Mouse (Mus musculus) midbrain, postnatal 0 days (tissue): Measurements from ENCODE around the gene Exoc4. TPM values are rescaled to one million over a fixed set of nuclear protein-coding genes. Genes with fewer than 3 reads are reported as not detected.

ENCODE experiments used
- ATAC-seq: fragments of 200-750 bp; cut with Nextera tagmentation; 2 replicates; pipeline ENCODE4 v1.8.0; 2017; ENCODE audit warnings: moderate number of reproducible peaks, mild to moderate bottlenecking, moderate TSS enrichment, moderate library complexity; ENCODE audit not compliant: low FRiP score
- DNase-seq: peaks from one replicate; pipeline ENCODE4 v3.0.0-alpha.2; 2015; ENCODE audit warnings: low spot score
- H3K27ac ChIP-seq: fragments of 300-500 bp; sonication (generic); 2 replicates; pipeline ENCODE4 v1.5.1; 2014; ENCODE audit warnings: low read depth, mild to moderate bottlenecking, low read length, mixed read lengths
- H3K27me3 ChIP-seq: fragments of 300-500 bp; sonication (generic); 2 replicates; pipeline ENCODE4 v1.6.1; 2014; ENCODE audit warnings: low read length, control low read depth, mixed read lengths; ENCODE audit not compliant: insufficient read depth
- H3K36me3 ChIP-seq: fragments of 300-500 bp; sonication (generic); 2 replicates; pipeline ENCODE4 v1.6.1; 2014; ENCODE audit warnings: low read length, control low read depth, mixed read lengths; ENCODE audit not compliant: insufficient read depth
- H3K4me1 ChIP-seq: fragments of 300-500 bp; sonication (generic); 2 replicates; pipeline ENCODE4 v1.6.1; 2014; ENCODE audit warnings: mild to moderate bottlenecking, control low read depth, antibody characterized with exemption, low read length, mixed read lengths; ENCODE audit not compliant: insufficient read depth
- H3K4me2 ChIP-seq: fragments of 300-500 bp; sonication (generic); 2 replicates; pipeline ENCODE4 v1.6.1; 2014; ENCODE audit warnings: low read depth, mild to moderate bottlenecking, low read length, mixed read lengths; ENCODE audit not compliant: poor library complexity, severe bottlenecking
- H3K4me3 ChIP-seq: fragments of 300-500 bp; sonication (generic); 2 replicates; pipeline ENCODE4 v1.5.1; 2014; ENCODE audit warnings: low read depth, mild to moderate bottlenecking, low read length, moderate library complexity
- H3K9ac ChIP-seq: fragments of 300-500 bp; sonication (generic); replicated peaks from 2 replicates; pipeline ENCODE4 v1.6.1; 2014; ENCODE audit warnings: mild to moderate bottlenecking, low read length, moderate library complexity, mixed read lengths; ENCODE audit not compliant: poor library complexity, severe bottlenecking
- H3K9me3 ChIP-seq: fragments of 300-500 bp; sonication (generic); 2 replicates; pipeline ENCODE4 v1.6.1; 2016; ENCODE audit warnings: low read length, control low read depth
- CTCF ChIP-seq: IDR thresholded peaks from 2 replicates; pipeline ENCODE4 v1.5.1; 2016; ENCODE audit warnings: antibody characterized with exemption, mild to moderate bottlenecking
- WGBS: fragments of 180-500 bp; shearing (Covaris S2); extraction: QIAGEN DNeasy Blood & Tissue Kit; methylation state at CpG from one replicate; pipeline ENCODE4 v1.1.7; 2014; 5-methylcytosine and 5-hydroxymethylcytosine counted together
- polyA plus RNA-seq: library from polyadenylated mRNA; unstranded; fragments of >200 nt; fragmentation: Nextera tagmentation; extraction: Ambion mirVana; gene quantifications from 2 replicates; pipeline ENCODE4 v1.2.1, GENCODE M21; 2015
- total RNA-seq: library from RNA; depleted of rRNA; stranded (reverse); fragments of >200 nt; gene quantifications from 2 replicates; pipeline ENCODE4 v1.2.3, GENCODE M21; 2014

Gene Exoc4
- total and polyA plus RNA-seq, 2 experiments from 2014 or later, result 29.5 to 72.5 TPM

DNA sequence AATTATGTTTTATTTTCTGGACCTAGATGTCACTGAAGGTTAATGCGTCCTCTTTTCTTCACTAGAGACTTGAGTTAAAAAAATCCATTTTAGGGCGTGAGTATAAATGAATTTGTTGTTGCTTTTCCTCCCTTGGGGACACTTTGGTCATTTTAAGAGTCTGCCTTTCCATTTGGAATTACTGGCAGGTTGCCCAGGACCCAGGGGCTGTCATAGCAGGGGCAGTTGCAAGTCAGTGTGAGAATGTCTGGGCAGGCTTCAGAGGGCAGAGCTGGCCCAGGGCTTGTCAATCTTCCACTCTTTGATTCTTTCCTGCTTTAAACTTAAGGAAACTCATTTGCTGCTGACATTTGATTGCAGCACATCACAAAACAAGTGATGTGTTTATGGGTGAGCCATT lies 45.7 kb downstream of the Exoc4 start:
- H3K36me3 ChIP-seq, result peaks cover 5% of the 10 kb centered on the region; the same call in 1 of the 2 replicates
- H3K4me3 ChIP-seq, result no peak overlapping the region
- no peak for TF ChIP-seq CTCF
- DNase-seq (peak; percentile 34), ATAC-seq (no peak)
- H3K27ac ChIP-seq, result no peak overlapping the region
- H3K27me3 ChIP-seq, result no peaks in the 10 kb centered on the region
- no peak overlapping the region for H3K4me2 ChIP-seq
- 45% methylated on average over 2 of the region's 2 CpGs for WGBS
- no peak overlapping the region for H3K9ac ChIP-seq
- H3K4me1 ChIP-seq, result no peaks in the 10 kb centered on the region
- H3K9me3 ChIP-seq, result no peaks in the 10 kb centered on the region

DNA sequence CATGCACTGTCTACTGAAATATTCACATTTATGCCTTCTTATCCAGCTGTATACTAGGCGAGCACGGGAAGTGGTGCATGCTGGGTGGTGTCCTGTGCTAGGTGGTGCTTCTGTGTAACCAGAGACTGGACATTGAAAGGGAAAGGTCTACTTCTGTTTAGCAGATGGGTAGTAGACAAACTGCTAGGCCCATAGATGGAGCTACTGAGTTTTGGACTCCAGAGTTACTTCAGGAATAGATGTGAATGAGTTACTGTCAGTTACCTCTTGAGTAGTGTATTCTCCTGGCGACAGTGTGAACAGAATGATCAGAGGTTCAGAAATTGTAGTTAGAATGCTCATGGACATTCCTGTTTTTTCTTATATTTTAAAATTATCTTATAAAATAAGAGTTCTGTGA lies 48.7 kb downstream of the Exoc4 start:
- DNase-seq, result no peak
- Histone ChIP-seq H3K4me3 (no peak overlapping the region), H3K9me3 (no peaks in the 10 kb centered on the region), H3K4me1 (no peaks in the 10 kb centered on the region), H3K9ac (no peak overlapping the region), H3K4me2 (no peak overlapping the region), H3K27me3 (no peaks in the 10 kb centered on the region), H3K27ac (no peak overlapping the region), H3K36me3 (peaks cover 5% of the 10 kb centered on the region; the same call in 1 of the 2 replicates)
- TF ChIP-seq CTCF, result peak; percentile 20; the same call in 1 of the 2 replicates
- 84% methylated on average over 3 of the region's 3 CpGs for WGBS
- no peak for ATAC-seq

DNA sequence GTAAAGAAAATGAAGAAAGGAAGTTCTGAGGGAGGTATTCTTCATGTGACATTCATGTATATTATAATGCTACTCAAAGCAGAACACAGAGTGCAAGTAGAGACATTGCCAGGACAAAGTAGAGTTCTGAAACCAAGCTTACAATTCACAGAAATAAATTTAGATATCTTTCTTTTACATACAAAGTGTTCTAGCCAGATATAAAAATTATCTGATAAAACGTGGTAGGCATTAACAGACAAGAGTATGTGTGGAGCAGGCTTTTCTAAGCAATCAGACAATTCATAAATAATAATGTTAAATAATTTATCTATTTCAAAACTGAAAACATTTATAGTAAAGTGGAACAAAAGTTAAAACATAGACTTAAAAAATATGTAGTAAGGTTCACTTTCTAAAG lies 49.9 kb downstream of the Exoc4 start:
- H3K27ac ChIP-seq, result no peak overlapping the region
- H3K9me3 ChIP-seq, result no peaks in the 10 kb centered on the region
- no peak overlapping the region for H3K9ac ChIP-seq
- ATAC-seq (no peak), DNase-seq (no peak)
- H3K4me1 ChIP-seq, result no peaks in the 10 kb centered on the region
- H3K27me3 ChIP-seq, result no peaks in the 10 kb centered on the region
- 87% methylated on average over 1 of the region's 1 CpGs for WGBS
- H3K36me3 ChIP-seq, result peaks cover 5% of the 10 kb centered on the region; the same call in 1 of the 2 replicates
- H3K4me3 ChIP-seq, result no peak overlapping the region
- no peak for TF ChIP-seq CTCF
- no peak overlapping the region for H3K4me2 ChIP-seq

DNA sequence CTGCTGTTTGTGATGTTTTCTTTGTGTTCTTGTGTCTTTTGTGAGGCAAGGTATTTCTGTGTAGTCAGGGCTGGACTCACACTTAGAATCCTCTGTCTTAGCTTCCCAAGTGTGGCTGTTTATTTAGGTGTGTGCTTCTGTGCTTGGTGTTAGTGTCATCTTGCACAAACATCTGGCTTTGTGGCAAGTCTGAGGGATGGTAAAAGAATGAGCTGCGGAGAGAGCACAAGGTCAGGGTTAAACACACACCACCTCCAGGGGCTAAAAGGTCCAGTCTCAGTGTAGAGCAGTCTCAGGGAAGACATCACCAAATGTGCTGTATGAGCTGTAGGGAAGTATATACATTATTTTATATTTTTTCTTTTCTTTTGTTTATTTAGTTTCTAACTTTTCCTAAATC lies 57.1 kb downstream of the Exoc4 start:
- H3K9ac ChIP-seq, result no peak overlapping the region
- H3K9me3 ChIP-seq, result no peaks in the 10 kb centered on the region
- H3K27ac ChIP-seq, result no peak overlapping the region
- no peaks in the 10 kb centered on the region for H3K36me3 ChIP-seq
- 84% methylated on average over 1 of the region's 1 CpGs for WGBS
- H3K4me2 ChIP-seq, result no peak overlapping the region
- no peak for TF ChIP-seq CTCF
- H3K27me3 ChIP-seq, result no peaks in the 10 kb centered on the region
- DNase-seq (no peak), ATAC-seq (no peak)
- H3K4me3 ChIP-seq, result no peak overlapping the region
- H3K4me1 ChIP-seq, result no peaks in the 10 kb centered on the region

DNA sequence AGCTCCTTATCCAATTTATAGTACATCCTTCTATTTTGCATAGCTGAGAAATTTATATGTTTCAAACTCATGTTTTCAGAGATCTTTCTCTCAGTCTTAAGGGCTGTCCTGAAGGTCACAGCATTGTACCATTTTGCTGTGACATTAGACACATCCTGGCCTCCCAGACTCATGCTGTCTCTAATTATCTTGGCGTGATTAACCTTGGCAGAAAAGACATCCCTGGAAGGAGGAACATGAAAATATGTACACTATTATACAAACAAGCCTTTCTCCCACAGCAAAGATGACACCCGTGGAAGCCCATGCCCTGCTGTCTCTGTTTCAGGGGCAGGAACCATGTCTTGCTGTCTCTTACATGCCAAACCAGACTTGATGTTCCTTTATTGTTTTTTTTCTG lies 59.8 kb downstream of the Exoc4 start:
- TF ChIP-seq CTCF, result no peak
- Histone ChIP-seq H3K4me1 (no peaks in the 10 kb centered on the region), H3K9ac (no peak overlapping the region), H3K9me3 (no peaks in the 10 kb centered on the region), H3K36me3 (no peaks in the 10 kb centered on the region), H3K4me2 (no peak overlapping the region), H3K27me3 (no peaks in the 10 kb centered on the region), H3K27ac (no peak overlapping the region), H3K4me3 (no peak overlapping the region)
- DNase-seq (no peak), ATAC-seq (no peak)
- 87% methylated on average over 2 of the region's 2 CpGs for WGBS

DNA sequence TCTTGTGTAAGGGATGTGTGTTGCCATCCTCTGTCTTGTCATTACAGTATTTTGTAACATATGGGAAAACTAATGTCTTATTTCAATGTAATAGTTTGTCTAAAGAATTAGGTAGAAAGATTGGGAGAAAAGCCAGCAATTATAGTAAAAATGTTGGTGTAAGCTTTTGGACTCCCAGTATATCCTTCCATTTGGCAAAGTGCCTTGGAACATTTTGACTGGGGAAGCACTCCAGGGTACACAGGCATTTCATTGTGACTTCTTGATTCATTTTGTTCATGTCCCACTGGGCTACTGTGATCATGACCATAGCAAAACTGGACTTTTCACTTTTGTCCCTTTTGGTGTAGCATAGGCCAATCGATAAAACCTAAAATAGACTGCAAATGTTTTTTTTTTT lies 61.6 kb downstream of the Exoc4 start:
- H3K36me3 ChIP-seq, result no peaks in the 10 kb centered on the region
- DNase-seq (no peak), ATAC-seq (no peak)
- WGBS, result 88% methylated on average over 1 of the region's 1 CpGs
- no peak overlapping the region for H3K9ac ChIP-seq
- H3K27me3 ChIP-seq, result no peaks in the 10 kb centered on the region
- no peaks in the 10 kb centered on the region for H3K4me1 ChIP-seq
- H3K9me3 ChIP-seq, result no peaks in the 10 kb centered on the region
- TF ChIP-seq CTCF, result no peak
- no peak overlapping the region for H3K27ac ChIP-seq
- H3K4me3 ChIP-seq, result no peak overlapping the region
- no peak overlapping the region for H3K4me2 ChIP-seq
